8 mouse cellular contexts compared by ENCODE assay signal in genomic region chr5:101826531-101826970, GRCm38 (mm10).
DNase-seq lines count a peak whose midpoint lies in the region; ATAC-seq and TF ChIP-seq lines count a peak whose summit lies in the region.

No protein-coding gene starts in this region.

- peaks cover 7% of the 10 kb centered on the region; the same call in 1 of the 2 replicates for H3K36me3 ChIP-seq in embryonic facial prominence, embryonic 15.5 days
- peaks cover 6% of the 10 kb centered on the region; the same call in 1 of the 2 replicates for H3K36me3 ChIP-seq in heart, embryonic 14.5 days (ENCODE audit: control insufficient read depth, insufficient read depth, low read length)
- peaks cover 4% of the 10 kb centered on the region; the same call in 1 of the 2 replicates for H3K36me3 ChIP-seq in kidney, embryonic 15.5 days
- no peaks in the 10 kb centered on the region for H3K36me3 ChIP-seq in lung, embryonic 16.5 days (ENCODE audit: control insufficient read depth, insufficient read depth, low read length)

- peak overlapping the region; percentile 41; the same call in 1 of the 2 replicates for H3K4me3 ChIP-seq in bone marrow macrophage, adult 2 months (ENCODE audit: insufficient read depth, low read length)
- 0 out of 2 replicates have a peak overlapping the region, but pooled peaks have one; percentile 5 for H3K4me3 ChIP-seq in embryonic facial prominence, embryonic 15.5 days (replicated peaks)
- H3K4me3 ChIP-seq in heart, embryonic 14.5 days (ENCODE audit: control insufficient read depth in 1 of 2, insufficient read depth in 1 of 2, low read depth in 1 of 2, low read length in 2 of 2): peak overlapping the region; percentile 2 to 12; a peak in 2 of 4 replicates
- no peak overlapping the region for H3K4me3 ChIP-seq in kidney, embryonic 15.5 days (replicated peaks)
- H3K4me3 ChIP-seq in lung, embryonic 16.5 days (ENCODE audit: low read length): peak overlapping the region; percentile 26; the same call in 1 of the 2 replicates
- no peak overlapping the region for H3K4me3 ChIP-seq in olfactory bulb, adult 2 months (ENCODE audit: insufficient read depth, low read depth, low read length)

- 5% methylated on average over 15 of the region's 15 CpGs for WGBS in embryonic facial prominence, embryonic 15.5 days
- WGBS in heart, embryonic 14.5 days: 6% methylated on average over 15 of the region's 15 CpGs
- WGBS in kidney, embryonic 15.5 days: 9% methylated on average over 15 of the region's 15 CpGs
- WGBS in lung, embryonic 16.5 days: 8% methylated on average over 15 of the region's 15 CpGs
- 16% methylated on average over 15 of the region's 15 CpGs for WGBS in olfactory bulb, adult 2 months

- H3K4me1 ChIP-seq in bone marrow macrophage, adult 2 months (ENCODE audit: control insufficient read depth, insufficient read depth, low read length): peaks cover 8% of the 10 kb centered on the region
- peaks cover 23% of the 10 kb centered on the region for H3K4me1 ChIP-seq in embryonic facial prominence, embryonic 15.5 days
- peaks cover 16 to 22% of the 10 kb centered on the region in 2 experiments for H3K4me1 ChIP-seq in heart, embryonic 14.5 days (ENCODE audit: control insufficient read depth in 2 of 2, insufficient read depth in 2 of 2, low read length in 2 of 2)
- peaks cover 34% of the 10 kb centered on the region for H3K4me1 ChIP-seq in kidney, embryonic 15.5 days
- peaks cover 12% of the 10 kb centered on the region for H3K4me1 ChIP-seq in lung, embryonic 16.5 days (replicated peaks; ENCODE audit: control insufficient read depth, insufficient read depth, low read length)
- H3K4me1 ChIP-seq in olfactory bulb, adult 2 months (ENCODE audit: control insufficient read depth, insufficient read depth, low read length): peaks cover 39% of the 10 kb centered on the region

- H3K9me3 ChIP-seq in embryonic facial prominence, embryonic 15.5 days (replicated peaks): no peaks in the 10 kb centered on the region
- no peaks in the 10 kb centered on the region for H3K9me3 ChIP-seq in heart, embryonic 14.5 days (ENCODE audit: control insufficient read depth, low read length)
- H3K9me3 ChIP-seq in kidney, embryonic 15.5 days (replicated peaks): no peaks in the 10 kb centered on the region
- no peaks in the 10 kb centered on the region for H3K9me3 ChIP-seq in lung, embryonic 16.5 days (ENCODE audit: control insufficient read depth, low read length)

- ATAC-seq in embryonic facial prominence, embryonic 15.5 days (ENCODE audit: insufficient number of reproducible peaks, low FRiP score, low TSS enrichment, low read depth): peak; percentile 61; the same call in 1 of the 2 replicates
- peak; percentile 54; the same call in 1 of the 2 replicates for ATAC-seq in heart, embryonic 14.5 days (ENCODE audit: insufficient number of reproducible peaks, insufficient read depth, low FRiP score, low read depth)
- ATAC-seq in kidney, embryonic 15.5 days (replicated peaks; ENCODE audit: low FRiP score): peak; percentile 24; the same call in 1 of the 2 replicates
- ATAC-seq in lung, embryonic 16.5 days (ENCODE audit: low read depth): peak; percentile 69

- DNase-seq in Muller cell, postnatal 12 days (ENCODE audit: inconsistent ontology term): peak; percentile 82
- DNase-seq in thymus, postnatal 14 days: no peak

- no peak overlapping the region for H3K9ac ChIP-seq in embryonic facial prominence, embryonic 15.5 days
- 0 out of 2 replicates have a peak overlapping the region, but pooled peaks have one; percentile 7 for H3K9ac ChIP-seq in heart, embryonic 14.5 days (ENCODE audit: low read length)
- no peak overlapping the region for H3K9ac ChIP-seq in kidney, embryonic 15.5 days
- no peak overlapping the region for H3K9ac ChIP-seq in lung, embryonic 16.5 days (ENCODE audit: low read length)

- H3K27ac ChIP-seq in bone marrow macrophage, adult 2 months (ENCODE audit: insufficient read depth, low read depth, low read length): no peak overlapping the region
- H3K27ac ChIP-seq in embryonic facial prominence, embryonic 15.5 days (replicated peaks): no peak overlapping the region
- H3K27ac ChIP-seq in heart, embryonic 14.5 days (replicated peaks in 1 of 2; ENCODE audit: control insufficient read depth in 1 of 2, insufficient read depth in 1 of 2, low read depth in 2 of 2, low read length in 2 of 2): no peak overlapping the region
- no peak overlapping the region for H3K27ac ChIP-seq in kidney, embryonic 15.5 days
- H3K27ac ChIP-seq in lung, embryonic 16.5 days (ENCODE audit: low read length): no peak overlapping the region
- peak overlapping the region; percentile 31; the same call in 1 of the 2 replicates for H3K27ac ChIP-seq in olfactory bulb, adult 2 months (ENCODE audit: insufficient read depth, low read depth, low read length)

- no peaks in the 10 kb centered on the region for H3K27me3 ChIP-seq in embryonic facial prominence, embryonic 15.5 days
- H3K27me3 ChIP-seq in heart, embryonic 14.5 days (ENCODE audit: control insufficient read depth, insufficient read depth, low read length): no peaks in the 10 kb centered on the region
- H3K27me3 ChIP-seq in kidney, embryonic 15.5 days: no peaks in the 10 kb centered on the region
- no peaks in the 10 kb centered on the region; the same call in 1 of the 2 replicates for H3K27me3 ChIP-seq in lung, embryonic 16.5 days (ENCODE audit: control insufficient read depth, insufficient read depth, low read depth, low read length)

- H3K4me2 ChIP-seq in embryonic facial prominence, embryonic 15.5 days (replicated peaks): peak overlapping the region; percentile 44
- H3K4me2 ChIP-seq in heart, embryonic 14.5 days (ENCODE audit: low read length): peak overlapping the region; percentile 57
- H3K4me2 ChIP-seq in kidney, embryonic 15.5 days: peak overlapping the region; percentile 48
- peak overlapping the region; percentile 46 for H3K4me2 ChIP-seq in lung, embryonic 16.5 days (ENCODE audit: low read depth, low read length)

- TF ChIP-seq POLR2A in bone marrow macrophage, adult 2 months (IDR thresholded peaks at IDR 0.05; ENCODE audit: borderline replicate concordance, low read depth, low read length): no peak
- TF ChIP-seq POLR2A in olfactory bulb, adult 2 months (IDR thresholded peaks at IDR 0.05; ENCODE audit: insufficient read depth, low read depth, low read length): no peak

- no peak for TF ChIP-seq CTCF in bone marrow macrophage, adult 2 months (IDR thresholded peaks at IDR 0.05; ENCODE audit: low read depth, low read length)
- no peak for TF ChIP-seq CTCF in olfactory bulb, adult 2 months (IDR thresholded peaks at IDR 0.05; ENCODE audit: insufficient read depth, low read depth, low read length)

Comparison
In these comparisons a context has a peak if more than half of its experiments do, and no peak if none do; other contexts are left out.
1. H3K4me3 ChIP-seq: peak in bone marrow macrophage, adult 2 months (single experiment), embryonic facial prominence, embryonic 15.5 days (single experiment), heart, embryonic 14.5 days (2 of 2) and lung, embryonic 16.5 days (single experiment); none in kidney, embryonic 15.5 days (single experiment) and olfactory bulb, adult 2 months (single experiment).
2. Peak in every context shown above with its lines, with median percentiles within 50 percentile points of each other: ATAC-seq and H3K4me2 ChIP-seq.